Mouse (Mus musculus) mesoderm, embryonic 11.5 days (tissue): Measurements from ENCODE around the gene Hrh1.
"Not testable (repeated sequence)": the region's sequence is repeated elsewhere in the genome, so short reads cannot be mapped to it uniquely, and the experiment has no call there.

Source experiments
- DNase-seq: peaks from one replicate; pipeline ENCODE4 v3.0.0-alpha.2; 2012; ENCODE audit warnings: low read depth, low spot score

Gene Hrh1

DNA sequence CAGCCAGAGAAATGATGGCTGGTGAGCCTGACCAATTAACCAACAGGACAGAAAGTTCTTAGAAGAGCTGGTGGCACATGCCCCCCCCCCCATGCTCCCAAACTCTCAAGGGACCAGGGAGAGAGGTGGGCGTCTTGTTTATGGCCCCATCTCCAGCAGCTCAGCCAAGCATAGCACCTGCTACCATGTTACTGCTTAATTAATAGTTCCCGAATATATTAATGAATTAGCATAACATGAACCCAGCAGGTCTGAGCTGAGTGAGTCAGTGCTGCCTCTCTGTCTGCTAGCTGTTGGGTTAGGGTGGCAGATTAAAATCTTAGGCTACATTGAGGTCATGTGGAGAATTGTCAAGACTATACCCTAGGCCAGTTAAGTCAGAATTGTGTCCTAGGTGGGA lies 62.2 kb downstream of the Hrh1 start:
- no peak for DNase-seq

DNA sequence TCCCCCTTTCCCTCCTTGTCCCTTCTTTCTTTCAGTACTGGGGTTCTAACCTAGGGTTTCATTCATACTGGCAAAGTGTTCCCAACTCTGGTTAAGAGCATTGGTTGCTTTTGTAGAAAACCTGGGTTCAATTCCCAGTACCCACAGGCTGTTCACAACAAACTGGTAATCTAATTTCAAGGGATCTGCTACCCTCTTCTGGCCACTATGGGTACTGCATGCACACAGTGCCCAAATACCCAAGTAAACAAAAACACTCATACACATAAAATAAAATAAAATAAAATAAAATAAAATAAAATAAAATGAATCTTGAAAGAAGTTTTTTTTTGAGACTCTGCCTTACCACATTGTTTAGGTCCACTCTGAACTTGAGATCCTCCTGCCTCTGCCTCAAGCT lies 63.8 kb downstream of the Hrh1 start:
- no peak for DNase-seq

DNA sequence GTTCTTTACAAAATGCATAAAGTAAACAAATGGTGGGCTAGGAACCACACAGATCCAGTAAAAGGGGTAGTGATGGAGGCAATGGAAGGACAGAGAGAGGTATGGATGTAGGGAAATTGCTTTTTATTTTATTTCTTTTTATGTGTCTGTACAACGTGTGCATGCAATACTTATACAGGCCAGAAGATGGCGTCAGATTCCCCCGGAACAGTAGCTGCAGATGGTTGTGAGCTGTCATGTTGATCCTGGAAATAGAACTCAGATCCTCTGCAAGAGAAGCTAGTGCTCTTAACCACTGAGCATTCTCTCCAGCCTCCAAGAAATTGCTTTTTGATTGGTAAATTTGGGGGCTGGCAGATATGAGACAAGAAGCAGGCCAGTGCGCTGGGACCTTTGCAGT lies 65.0 kb downstream of the Hrh1 start:
- peak; percentile 54 for DNase-seq

DNA sequence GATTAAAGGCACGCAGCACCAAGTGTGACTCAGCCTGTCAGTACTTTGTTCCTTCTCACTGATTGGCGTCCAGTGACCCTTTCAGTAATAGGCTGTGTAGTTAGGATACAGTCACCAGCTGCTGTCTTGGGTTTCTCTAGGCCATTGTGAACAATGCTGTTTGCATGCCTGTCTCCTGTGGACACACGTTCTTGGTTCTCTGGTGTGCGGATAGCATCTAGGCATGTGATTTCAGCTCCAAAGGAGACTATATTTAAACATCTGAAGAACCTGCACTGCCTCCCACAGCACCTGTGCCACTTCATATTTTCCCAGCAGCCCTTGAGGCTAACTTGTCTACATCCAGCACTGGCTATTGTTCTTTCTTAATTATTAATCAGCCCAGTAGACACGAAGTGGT lies 75.8 kb downstream of the Hrh1 start:
- no peak for DNase-seq

DNA sequence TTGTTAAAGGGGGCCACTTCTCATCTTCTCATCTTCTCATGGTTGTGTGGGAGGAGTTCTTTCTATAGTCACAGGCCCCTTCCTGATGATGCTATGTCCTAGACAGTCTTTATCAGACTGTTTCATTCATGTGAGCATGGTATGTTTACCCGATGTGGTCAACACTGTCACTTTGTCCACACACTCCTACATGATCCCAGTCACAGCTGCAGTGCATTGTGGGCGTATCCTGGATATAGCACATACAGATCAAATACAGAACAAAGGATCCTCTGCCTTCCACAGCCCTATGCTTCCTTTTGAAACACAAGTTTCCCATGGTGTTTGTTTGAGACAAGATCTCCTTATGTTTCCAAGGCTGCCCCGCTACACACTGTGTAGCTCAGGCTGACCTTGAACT lies 76.3 kb downstream of the Hrh1 start:
- no peak for DNase-seq

DNA sequence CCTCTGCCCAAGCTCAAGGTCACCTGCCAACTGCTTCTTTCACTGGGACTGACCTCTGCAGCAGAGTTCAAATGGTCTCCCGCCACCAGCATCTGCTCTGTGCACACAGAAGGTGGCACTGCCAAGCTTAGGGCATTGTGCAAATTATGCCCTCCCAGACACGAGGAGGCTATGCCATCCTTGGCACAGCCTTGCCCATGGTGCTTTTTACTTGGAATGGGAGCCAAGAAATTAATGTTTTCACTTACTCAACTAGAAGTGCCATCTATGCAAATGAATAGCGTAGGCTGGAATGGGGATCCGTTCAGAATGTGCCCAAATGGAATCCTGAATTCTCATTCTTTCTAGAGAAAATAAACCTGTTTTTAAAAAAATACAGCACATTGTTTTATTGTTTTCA lies 77.2 kb downstream of the Hrh1 start:
- DNase-seq, result no peak

DNA sequence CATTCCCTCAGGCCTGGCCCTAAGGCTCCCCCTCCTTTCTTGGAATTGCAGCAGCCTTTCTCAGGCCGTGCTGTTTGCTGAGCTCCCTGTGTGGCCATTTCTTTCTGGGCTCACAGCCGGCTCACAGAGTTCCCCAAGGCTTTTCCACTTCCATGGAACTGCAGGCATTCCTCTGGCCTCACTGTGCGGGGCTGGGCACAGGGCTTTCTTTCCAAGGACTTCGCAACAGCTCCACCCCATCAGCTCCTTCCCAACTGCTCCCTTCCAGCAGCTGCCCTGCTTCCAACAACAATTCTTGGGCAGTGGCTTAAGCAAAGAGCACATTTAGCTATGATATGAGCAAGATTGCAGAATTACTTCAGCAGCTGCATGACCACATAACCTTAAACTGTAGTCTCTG lies 81.0 kb downstream of the Hrh1 start:
- DNase-seq, result no peak

DNA sequence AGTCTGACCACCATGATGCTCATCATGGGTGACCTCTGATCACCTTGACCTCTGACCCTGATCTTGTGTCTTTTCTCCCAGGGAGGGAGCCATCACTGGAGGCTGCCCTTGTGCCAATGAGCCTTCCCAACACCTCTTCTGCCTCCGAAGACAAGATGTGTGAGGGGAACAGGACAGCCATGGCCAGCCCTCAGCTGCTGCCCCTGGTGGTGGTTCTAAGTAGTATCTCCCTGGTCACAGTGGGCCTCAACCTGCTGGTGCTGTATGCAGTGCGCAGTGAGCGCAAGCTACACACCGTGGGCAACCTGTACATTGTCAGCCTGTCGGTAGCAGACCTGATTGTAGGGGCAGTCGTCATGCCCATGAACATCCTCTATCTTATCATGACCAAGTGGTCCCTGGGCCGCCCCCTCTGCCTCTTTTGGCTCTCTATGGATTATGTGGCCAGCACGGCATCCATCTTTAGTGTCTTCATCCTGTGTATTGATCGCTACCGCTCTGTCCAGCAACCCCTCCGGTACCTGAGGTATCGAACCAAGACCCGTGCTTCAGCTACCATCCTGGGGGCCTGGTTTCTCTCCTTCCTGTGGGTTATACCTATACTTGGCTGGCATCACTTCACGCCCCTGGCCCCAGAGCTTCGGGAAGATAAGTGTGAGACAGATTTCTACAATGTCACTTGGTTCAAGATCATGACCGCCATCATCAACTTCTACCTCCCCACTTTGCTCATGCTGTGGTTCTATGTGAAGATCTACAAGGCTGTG lies 82.1 kb downstream of the Hrh1 start:
- DNase-seq, result no peak

DNA sequence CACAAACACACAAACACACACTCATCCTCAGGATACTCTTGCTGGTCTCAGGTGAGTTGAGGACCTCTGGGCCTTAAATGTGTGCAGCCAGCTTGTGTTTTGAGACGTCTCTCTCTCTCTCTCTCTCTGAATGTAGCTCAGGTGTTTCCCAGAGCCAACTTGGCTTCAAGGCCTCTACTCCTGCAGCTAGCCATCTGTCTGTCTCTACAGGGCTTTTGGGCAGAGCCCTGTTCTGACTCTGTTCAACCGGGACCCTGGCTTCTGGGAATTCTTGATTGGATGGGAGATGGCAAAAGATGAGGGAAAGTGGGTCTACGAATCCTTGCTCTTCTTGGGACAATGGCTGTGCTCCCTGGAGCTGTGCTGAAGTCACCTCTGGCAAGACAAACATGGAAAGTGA lies 91.6 kb downstream of the Hrh1 start:
- DNase-seq, result no peak

DNA sequence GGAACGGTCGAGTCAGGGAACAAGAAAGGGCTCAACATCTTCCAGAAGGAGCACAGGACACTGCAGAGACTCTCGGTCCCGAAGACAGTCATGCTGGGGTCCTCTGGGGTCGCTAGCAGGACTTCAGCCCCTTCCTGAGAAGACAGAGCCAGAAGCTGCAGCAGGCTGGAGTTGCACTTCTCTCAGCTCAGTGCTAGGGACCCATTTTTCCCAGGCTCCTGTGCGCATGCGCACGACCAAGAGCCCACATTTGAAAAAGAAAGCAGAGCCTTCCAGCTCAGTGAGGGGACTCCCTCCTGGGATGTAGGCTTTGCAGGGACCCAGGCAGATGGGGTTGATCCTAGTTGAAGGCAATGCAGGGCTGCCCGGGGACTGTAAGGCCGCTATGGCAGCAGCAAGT lies 94.9 kb downstream of the Hrh1 start:
- DNase-seq, result not testable (repeated sequence)

DNA sequence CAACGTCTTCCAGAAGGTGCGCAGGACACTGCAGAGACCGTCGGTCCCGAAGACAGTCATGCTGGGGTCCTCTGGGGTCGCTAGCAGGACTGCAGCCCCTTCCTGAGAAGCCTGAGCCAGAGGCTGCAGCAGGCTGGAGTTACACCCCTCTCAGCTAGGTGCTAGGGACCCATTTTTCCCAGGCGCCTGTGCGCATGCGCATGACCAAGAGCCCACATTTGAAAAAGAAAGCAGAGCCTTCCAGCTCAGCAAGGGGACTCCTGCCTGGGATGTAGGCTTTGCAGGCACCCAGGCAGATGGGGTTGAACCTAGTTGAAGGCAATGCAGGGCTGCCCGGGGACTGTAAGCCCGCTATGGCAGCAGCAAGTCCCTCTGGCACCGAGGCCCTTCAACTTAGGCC lies 97.3 kb downstream of the Hrh1 start:
- not testable (repeated sequence) for DNase-seq

DNA sequence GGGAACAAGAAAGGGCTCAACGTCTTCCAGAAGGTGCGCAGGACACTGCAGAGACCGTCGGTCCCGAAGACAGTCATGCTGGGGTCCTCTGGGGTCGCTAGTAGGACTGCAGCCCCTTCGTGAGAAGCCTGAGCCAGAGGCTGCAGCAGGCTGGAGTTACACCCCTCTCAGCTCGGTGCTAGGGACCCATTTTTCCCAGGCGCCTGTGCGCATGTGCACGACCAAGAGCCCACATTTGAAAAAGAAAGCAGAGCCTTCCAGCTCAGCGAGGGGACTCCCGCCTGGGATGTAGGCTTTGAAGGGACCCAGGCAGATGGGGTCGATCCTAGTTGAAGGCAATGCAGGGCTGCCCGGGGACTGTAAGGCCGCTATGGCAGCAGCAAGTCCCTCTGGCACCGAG lies 116.3 kb downstream of the Hrh1 start:
- not testable (repeated sequence) for DNase-seq

DNA sequence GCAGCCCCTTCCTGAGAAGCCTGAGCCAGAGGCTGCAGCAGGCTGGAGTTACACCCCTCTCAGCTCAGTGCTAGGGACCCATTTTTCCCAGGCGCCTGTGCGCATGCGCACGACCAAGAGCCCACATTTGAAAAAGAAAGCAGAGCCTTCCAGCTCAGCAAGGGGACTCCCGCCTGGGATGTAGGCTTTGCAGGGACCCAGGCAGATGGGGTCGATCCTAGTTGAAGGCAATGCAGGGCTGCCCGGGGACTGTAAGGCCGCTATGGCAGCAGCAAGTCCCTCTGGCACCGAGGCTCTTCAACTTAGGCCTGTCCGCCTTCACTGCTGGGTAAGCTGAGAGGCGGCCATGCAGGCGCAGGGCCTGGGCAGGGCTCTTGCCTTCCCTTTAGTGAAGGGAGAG lies 131.0 kb downstream of the Hrh1 start:
- DNase-seq, result not testable (repeated sequence)
